Mouse (Mus musculus) cerebellum, adult 9-10 months (tissue): ENCODE measurements at regions not wholly inside any gene's neighbourhood (a gene's known extent, or its start where the extent isn't known, plus 50 kb on each side); places are given as distances from the start of the nearest gene placed in this dataset.
"Not testable (repeated sequence)": the region's sequence is repeated elsewhere in the genome, so short reads cannot be mapped to it uniquely, and the experiment has no call there.

Source experiments
- DNase-seq: peaks from one replicate; pipeline ENCODE4 v3.0.0; 2022

DNA sequence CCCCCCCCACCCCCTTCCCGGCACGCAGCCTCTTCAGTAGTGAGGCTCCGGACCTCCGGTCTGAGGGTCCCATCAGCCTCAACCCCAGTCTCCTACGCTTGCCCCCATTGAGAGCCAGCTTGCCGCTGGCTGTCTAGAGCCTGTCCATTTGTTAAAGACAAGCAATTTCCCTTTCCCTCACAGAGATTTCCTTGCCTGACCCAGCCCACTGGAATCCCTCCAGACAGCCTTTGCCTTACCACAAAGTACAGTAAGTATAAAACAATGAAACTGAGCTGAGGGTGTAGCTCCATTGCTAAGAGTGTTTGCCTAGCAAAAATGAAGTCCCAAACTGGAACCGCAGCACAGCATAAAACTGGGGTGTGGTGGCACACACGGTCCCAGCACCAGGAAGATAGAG is 252.4 kb upstream of the Jarid2 start:
- DNase-seq: no peak

DNA sequence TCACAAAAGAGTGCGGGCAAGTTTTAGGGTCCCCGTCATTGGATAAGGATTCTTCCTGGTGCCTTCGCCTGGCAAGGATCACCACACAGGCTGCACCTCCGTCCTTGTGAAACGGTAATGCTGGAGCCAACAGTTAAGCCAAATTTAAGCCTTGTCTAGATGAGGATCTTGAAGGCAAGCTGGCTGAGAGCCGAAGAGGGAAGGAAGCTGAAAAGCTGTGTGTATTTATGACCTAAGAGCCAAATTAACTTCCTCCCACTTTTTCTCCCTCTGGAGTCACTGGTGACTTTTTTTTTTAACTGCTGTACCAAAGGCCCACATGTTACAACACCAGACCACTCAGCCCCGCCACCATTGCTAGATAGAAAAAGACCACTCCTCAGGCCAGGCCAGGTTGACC is 249.1 kb upstream of the Jarid2 start:
- DNase-seq: no peak

DNA sequence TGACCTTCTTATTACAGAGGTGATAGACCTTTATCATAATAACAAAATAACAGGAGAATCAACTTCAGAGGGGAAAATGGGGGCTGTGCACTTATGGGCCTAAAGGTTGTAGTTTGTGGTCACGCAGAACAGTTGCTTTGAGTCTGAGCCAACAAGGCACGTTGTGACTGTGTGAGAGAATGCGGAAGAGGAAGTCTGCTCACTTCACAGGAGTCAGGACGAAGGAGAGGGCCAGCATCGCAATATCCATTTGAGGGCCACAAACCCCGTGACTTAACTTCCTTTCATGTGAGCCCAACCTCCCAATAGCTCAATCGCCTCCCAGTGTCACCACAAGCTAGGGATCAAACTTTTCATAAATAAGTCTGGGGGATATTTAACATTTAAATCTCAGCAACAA is 246.6 kb upstream of the Jarid2 start:
- DNase-seq: no peak

DNA sequence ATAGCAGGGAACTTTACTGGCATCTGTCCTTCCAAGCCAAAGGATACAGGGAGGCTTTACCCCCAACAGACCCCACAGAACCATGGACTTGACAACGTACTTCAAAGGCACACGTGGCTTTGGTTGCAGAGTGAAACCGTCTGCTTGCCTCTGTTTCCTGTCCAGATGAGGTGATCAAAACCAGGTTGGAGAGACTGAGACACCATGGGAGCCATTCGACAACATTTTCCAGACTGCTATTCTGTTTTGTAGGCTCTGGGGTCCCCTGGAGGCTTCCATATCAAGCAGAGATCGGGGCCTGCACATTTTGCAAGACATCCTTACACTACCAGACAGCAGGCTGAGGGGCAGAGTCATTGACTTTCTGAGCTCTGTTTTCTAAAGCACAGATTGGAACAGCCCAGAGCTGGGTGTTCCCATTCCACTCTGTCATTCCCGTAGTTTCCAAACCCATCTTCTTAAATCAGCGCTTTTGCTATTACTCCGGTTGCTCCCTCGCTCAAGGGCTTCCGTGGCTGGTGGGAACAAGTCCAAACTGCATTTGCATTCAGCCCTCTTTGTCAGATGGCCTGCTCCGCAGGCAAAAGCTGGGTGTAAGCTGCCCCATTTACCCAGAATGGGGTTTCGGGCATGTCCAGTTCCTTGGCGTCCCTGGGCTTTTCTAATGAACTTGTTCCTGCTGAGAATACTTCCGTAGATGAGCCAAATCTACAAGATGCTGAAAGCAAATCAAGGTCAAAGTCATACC is 244.5 kb upstream of the Jarid2 start:
- peak; percentile 74 for DNase-seq

DNA sequence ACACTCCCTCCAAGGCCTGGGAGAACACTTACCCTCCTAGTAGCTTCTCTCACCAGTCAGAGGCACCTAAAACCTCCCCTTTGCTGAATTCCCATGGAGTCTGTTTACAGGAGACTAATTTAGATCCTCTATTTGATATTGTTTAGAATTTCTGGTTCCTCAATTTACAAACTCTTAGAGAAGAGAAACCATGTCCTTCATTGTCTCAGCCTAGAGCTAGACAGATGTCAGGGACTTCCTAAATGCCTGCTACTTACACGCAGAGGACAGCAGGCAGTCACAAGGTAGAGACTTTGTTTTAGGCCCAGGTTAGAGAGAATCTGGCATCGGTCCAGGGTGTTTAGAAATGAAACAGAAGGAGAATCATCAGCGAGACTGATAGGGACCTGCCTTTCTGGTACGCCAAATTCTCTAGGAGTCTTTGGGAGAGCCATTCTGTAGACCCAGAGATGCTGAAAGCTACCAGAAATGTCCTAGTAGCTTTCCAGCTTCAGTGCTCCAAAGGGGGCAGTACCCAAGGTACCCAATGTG is 238.3 kb upstream of the Jarid2 start:
- no peak for DNase-seq

GRCm38 (mm10) chr13:44493884-44494283 is 235.4 kb upstream of the Jarid2 start:
- no peak for DNase-seq

- DNase-seq: no peak
Measured at GRCm38 (mm10) chr13:44495450-44495849, 233.8 kb upstream of the Jarid2 start.

DNA sequence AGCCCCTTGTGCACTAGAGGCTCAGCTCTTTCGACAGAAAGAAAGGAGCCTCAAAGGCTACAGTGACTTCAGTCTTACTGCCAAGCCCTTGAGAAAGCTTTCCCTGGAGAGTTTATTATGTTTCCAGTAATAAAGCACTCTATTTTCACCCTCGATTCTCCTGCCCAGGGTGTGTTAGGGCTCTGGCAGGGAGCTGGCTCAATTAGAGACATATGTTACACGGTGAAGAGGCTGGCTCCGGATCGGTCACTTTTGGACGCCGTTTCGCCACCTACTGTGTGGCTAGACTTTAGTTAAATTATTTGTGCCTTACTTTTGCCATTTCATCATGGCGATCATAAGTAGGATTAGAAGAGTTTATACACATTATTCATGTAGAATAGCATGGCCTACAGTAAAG is 232.7 kb upstream of the Jarid2 start:
- peak; percentile 84 for DNase-seq

DNA sequence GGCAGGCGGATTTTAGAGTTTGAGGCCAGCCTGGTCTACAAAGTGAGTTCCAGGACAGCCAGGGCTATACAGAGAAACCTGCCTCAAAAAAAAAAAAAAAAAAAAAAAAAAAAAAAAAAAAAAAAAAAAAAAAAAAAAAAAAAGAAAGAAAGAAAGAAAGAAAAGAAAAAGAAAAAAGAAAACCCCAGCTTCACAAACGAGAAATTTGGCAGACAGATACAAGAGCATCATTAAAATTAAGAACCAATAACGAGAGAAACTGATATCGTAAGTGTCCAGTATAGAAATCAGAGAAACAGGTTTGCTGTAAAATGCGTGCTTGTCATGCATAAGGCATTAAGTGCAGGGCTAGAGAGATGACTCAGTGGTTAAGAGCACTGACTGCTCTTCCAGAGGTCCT is 228.4 kb upstream of the Jarid2 start:
- DNase-seq: not testable (repeated sequence)

GRCm38 (mm10) chr13:44501777-44502321 is 227.4 kb upstream of the Jarid2 start:
- DNase-seq: no peak

- peak; percentile 67 for DNase-seq
Measured at GRCm38 (mm10) chr13:44502612-44503256, 226.5 kb upstream of the Jarid2 start.

GRCm38 (mm10) chr13:44503257-44503950 is 225.9 kb upstream of the Jarid2 start:
- no peak for DNase-seq

GRCm38 (mm10) chr13:44504455-44504854 is 224.8 kb upstream of the Jarid2 start:
- DNase-seq: no peak

GRCm38 (mm10) chr13:44506975-44507374 is 222.3 kb upstream of the Jarid2 start:
- no peak for DNase-seq

- no peak for DNase-seq
Measured at GRCm38 (mm10) chr13:44509526-44510159, 219.6 kb upstream of the Jarid2 start.

GRCm38 (mm10) chr13:44513378-44514285 is 215.6 kb upstream of the Jarid2 start:
- no peak for DNase-seq

DNA sequence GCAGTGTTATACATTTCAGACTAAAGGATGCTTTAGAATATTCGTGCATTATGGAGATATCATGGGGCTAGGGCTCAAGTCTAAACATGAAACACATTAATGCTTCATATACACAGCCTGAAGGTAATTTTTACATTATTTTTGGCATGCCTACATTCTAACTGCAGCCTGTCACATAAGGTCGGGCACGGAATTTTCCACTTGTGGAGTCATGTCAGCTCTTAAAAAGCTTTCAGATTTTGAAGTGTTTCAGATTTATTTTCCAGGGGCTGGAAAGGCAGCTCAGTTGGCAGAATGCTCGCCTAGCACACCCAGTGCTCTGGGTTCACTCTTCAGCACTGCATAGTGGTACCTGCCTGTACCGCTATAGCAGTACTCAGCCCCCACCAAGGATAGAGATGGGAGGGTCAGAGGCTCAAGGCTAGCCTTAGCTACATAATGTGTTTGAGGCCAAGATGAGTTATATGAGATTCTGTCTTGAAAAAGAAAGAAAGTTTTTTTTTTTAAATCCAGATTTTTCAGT is 214.6 kb upstream of the Jarid2 start:
- no peak for DNase-seq

- no peak for DNase-seq
Measured at GRCm38 (mm10) chr13:44516863-44517262, 212.4 kb upstream of the Jarid2 start.

- DNase-seq: no peak
Measured at GRCm38 (mm10) chr13:44517312-44517711, 212.0 kb upstream of the Jarid2 start.

DNA sequence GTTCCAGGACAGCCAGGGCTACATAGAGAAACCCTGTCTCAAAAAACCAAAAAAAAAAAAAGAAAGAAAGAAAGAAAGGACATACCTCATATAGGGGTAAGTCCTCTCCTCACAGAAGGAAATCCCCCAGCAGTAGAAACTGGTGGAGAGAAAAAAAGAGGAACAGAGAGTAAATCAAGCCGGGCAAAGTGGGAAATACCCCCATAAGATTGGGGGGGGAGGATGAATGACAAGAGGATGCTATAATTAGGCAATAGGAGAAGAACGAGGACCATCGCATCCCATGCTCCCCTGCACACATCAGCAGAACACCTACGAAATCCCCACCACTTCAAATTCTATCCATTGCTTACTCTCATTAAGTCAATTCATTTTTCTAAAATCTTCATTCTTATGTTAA is 211.1 kb upstream of the Jarid2 start:
- no peak for DNase-seq

DNA sequence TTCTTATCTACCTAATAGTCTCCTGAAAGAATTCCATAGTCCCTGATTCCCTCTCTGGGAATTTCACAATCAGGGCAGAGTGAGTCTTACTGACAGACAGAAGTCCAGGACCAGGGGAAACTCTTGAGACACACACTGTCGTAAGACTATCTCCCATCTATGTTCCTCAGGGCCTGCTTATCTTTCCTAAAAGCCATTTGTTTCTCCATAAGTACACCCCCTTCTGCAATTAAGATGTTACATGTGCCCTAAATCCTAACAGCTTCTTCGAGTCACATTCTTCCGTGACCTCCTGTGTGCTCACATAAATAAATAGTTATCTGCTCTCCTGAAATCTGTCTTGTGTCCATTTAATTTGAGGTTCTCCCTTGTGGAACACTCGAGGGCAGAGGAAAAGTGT is 205.8 kb upstream of the Jarid2 start:
- no peak for DNase-seq
